Mouse (Mus musculus) lung, postnatal 0 days (tissue): ENCODE results near the gene Snrpa.

Experiments used
- CTCF ChIP-seq: IDR thresholded peaks from 2 replicates; pipeline ENCODE4 v1.5.1; 2016; ENCODE audit warnings: antibody characterized with exemption, mild to moderate bottlenecking
- EP300 ChIP-seq: IDR thresholded peaks from 2 replicates; pipeline ENCODE4 v1.6.1; 2016; ENCODE audit warnings: antibody characterized with exemption, mild to moderate bottlenecking, control low read depth

DNA sequence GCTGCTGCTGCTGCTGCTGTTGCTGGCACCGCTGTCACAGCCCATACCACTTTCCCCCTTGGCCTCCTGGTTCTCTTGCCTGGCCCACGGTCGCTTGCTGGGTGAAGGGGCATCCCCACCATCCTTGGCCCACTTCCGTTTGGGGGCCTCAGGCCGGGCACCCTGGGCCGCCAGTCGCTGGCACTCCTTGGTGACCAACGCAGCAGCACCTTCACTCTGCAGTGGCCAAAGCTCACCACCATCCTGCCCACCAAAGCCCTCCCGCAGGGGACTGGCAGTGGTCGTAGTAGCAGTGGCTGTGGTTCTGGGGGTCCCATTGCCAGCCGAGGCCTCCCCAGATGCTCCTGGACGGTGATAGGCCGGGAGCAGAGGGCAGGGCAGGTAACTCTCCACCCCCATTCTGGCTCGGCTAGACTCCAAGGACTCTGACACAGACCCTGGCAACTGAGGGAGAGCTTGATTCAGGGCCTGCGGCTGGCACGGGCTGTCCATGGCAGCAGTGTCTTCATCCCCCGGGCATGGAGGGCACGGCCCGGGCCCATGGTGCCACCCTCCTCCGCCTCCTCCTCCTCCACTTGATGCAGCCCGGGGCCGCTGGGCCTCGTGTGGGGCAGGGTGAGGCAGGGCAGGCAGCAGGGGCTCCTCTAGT, 30.9 kb downstream of the Snrpa start:
- no peak for TF ChIP-seq CTCF
- TF ChIP-seq EP300: no peak
